Mouse (Mus musculus) adrenal gland, postnatal 25 days (tissue): ENCODE measurements around the gene Hs3st3b1. TPM values are rescaled to one million over a fixed set of nuclear protein-coding genes. Genes with fewer than 3 reads are reported as not detected.

ENCODE experiments used
- DNase-seq: peaks from one replicate; pipeline ENCODE4 v3.0.0; 2021; ENCODE audit warnings: mixed read lengths
- total RNA-seq: library from RNA; stranded (reverse); gene quantifications from 2 replicates; pipeline ENCODE4 v1.2.3, GENCODE M21; 2021

Hs3st3b1 gene
- total RNA-seq, 1 experiment from 2014 or later = 2.1 TPM

GRCm38 (mm10) chr11:63880296-63880695 is 41.8 kb downstream of the Hs3st3b1 start:
- DNase-seq = no peak

DNA sequence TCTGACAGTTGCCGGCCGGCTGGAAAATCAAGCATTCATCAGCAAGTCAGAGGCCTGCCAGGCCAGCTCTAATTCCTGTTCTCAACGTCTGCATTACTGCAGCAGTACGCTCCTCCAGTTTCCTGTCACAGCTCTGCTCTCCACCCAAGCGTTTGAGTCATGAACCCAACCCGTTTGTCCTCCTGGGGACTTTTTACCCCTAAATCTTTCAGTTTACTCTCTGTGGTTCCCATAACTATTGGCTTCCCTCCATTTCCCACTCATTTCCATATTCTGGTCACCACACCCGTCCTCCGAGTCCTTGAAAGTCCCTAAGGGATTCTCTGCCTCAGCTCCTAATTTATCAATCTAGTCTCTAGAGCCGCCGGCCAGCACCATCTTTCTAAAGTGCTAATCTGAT is 42.8 kb downstream of the Hs3st3b1 start:
- DNase-seq = no peak

GRCm38 (mm10) chr11:63878616-63879015 is 43.5 kb downstream of the Hs3st3b1 start:
- DNase-seq = no peak

DNA sequence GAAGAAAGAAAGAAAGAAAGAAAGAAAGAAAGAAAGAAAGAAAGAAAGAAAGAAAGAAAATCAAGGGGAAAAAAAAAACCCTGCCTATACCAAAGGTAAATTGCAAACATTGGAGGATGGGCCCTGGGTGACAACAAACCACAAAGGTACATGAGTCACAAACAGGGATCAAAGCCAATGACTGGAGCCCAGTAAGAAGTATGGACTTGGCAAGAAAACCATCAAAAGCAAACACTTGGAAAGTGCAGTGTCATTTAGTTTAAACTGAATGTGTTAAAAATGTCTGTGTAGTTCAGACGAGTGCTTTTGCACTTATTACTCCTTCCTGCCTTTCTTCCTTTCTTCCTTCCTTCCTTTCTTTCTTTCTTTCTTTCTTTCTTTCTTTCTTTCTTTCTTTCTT is 59.3 kb downstream of the Hs3st3b1 start:
- DNase-seq = no peak

- DNase-seq = no peak
These were observed 60.1 kb downstream of the Hs3st3b1 start for GRCm38 (mm10) chr11:63861982-63862381.

DNA sequence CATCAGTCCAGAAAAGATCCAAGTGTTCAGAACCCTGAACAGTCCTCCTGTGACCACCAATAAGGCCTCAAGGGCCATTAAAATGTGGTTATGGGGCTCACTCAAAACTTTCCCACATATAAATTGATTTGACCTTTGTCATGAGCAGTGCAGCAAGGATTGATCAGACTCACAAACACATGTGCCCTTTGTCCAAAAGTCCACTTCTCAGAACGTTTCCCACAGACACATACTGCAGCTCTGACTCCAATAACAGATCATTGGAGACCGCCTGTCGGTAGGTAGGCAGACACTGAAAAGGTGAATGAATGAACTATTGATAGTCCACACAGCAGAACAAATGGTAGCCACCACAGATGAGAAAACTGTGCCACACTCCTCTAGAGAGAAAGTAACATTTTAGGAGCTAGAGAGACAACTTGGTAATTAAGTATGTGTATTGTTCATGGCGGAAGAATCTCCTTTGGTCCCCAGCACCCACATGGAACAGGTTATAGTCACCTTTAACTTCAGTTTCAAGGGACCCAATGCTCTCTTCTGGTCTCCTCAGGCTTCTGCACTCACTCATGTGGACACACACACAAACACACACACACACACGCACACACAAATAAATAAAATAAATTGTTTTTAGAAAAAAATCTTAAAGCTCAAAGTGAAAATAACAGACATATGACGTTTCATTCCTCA is 70.9 kb downstream of the Hs3st3b1 start:
- DNase-seq = no peak

DNA sequence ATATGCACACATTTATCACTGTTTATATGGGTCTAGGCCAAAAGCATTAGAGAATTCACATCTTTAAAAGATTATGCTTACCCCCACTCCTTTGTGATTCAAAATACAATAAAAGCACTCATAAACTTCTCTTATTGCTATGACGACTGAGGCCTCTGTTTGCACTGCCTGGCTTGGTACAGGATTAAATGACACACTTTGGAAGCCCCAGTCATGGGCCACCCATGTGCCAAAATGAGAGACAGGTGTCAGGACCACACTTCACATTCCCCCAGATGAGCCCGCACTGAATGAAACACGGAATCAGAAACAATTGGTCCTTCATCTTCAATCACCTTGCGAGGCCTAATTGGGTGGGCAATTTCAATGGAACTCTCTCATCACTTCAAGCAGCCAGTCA is 71.8 kb downstream of the Hs3st3b1 start:
- DNase-seq = no peak

DNA sequence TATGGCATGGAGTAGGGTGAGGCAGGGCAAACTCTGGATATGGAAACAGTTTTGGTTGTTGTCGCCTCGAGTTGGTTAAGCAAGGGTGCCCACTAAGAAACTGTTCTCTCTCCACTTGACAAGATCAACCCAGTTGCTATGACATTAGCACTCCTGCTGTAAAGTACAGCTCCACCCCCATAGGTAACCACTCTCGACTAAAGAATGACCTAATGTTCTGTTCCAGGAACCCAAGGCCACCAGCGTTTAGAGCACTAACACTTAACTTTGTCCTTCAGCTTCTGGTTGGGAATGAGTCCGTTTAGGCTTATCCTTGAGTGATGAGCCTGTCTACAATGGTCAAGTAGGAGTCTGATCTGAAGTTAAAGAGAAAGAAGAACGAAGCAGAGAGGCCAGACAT is 76.7 kb downstream of the Hs3st3b1 start:
- DNase-seq = no peak

- no peak for DNase-seq
These were observed 77.4 kb downstream of the Hs3st3b1 start for GRCm38 (mm10) chr11:63844701-63845100.

DNA sequence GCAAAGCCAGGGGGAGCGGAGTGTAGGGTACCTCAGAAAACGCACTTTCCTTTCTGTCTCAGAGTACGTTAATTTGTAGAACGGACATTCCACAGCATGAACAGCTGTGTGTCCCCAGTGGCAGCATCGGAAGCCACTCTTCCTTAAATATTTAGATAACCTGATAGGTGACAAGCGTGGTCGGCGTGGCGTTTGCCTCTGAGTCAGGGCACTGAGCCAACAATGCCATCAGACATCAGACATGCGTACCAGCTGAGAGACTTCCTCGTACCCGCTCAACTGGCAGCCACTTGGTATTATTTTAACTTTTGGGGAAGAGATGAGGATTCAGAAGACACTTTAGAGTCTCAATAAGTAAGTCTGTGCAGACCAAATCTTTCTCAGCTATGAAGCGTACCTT is 84.6 kb downstream of the Hs3st3b1 start:
- DNase-seq = peak; percentile 5

Other genes starting within 250 kb of the Hs3st3b1 start
- 20.4 and 20.8 TPM in 2 replicates for gene Cox10, start 157.2 kb upstream of the Hs3st3b1 start, total RNA-seq